Mouse (Mus musculus): ENCODE measurements at regions not wholly inside any gene's neighbourhood (a gene's known extent, or its start where the extent isn't known, plus 50 kb on each side); places are given as distances from the start of the nearest gene placed in this dataset.

- TF ChIP-seq CTCF (IDR thresholded peaks at IDR 0.05; ENCODE audit: low read depth) (no peak), EP300 (IDR thresholded peaks at IDR 0.05; ENCODE audit: low read depth) (no peak)
- Histone ChIP-seq H3K9me3 (ENCODE audit: low read length) (no peaks in the 10 kb centered on the region), H3K9ac (replicated peaks) (no peak overlapping the region), H3K27me3 (ENCODE audit: insufficient read depth, low read length) (no peaks in the 10 kb centered on the region), H3K4me2 (ENCODE audit: low read depth, low read length) (no peak overlapping the region), H3K27ac (ENCODE audit: low read depth) (no peak overlapping the region), H3K4me1 (ENCODE audit: insufficient read depth) (no peaks in the 10 kb centered on the region), H3K36me3 (replicated peaks; ENCODE audit: insufficient read depth, low read length) (no peaks in the 10 kb centered on the region), H3K4me3 (ENCODE audit: low read depth, low read length) (no peak overlapping the region)
- 70% methylated on average over 11 of the region's 11 CpGs for WGBS (ENCODE audit: insufficient replicate concordance)
- DNase-seq (no peak), ATAC-seq (no peak)
Observed at GRCm38 (mm10) chr9:23097134-23097789, 125.6 kb upstream of the Bmper start.

GRCm38 (mm10) chr9:23101584-23101983 lies 121.3 kb upstream of the Bmper start:
- Histone ChIP-seq H3K4me3 (ENCODE audit: low read depth, low read length) (no peak overlapping the region), H3K27me3 (ENCODE audit: insufficient read depth, low read length) (no peaks in the 10 kb centered on the region), H3K4me2 (ENCODE audit: low read depth, low read length) (no peak overlapping the region), H3K36me3 (replicated peaks; ENCODE audit: insufficient read depth, low read length) (no peaks in the 10 kb centered on the region), H3K9ac (replicated peaks) (no peak overlapping the region), H3K4me1 (ENCODE audit: insufficient read depth) (no peaks in the 10 kb centered on the region), H3K9me3 (ENCODE audit: low read length) (no peaks in the 10 kb centered on the region), H3K27ac (ENCODE audit: low read depth) (no peak overlapping the region)
- no peak for TF ChIP-seq CTCF (IDR thresholded peaks at IDR 0.05; ENCODE audit: low read depth)
- no peak for TF ChIP-seq EP300 (IDR thresholded peaks at IDR 0.05; ENCODE audit: low read depth)
- DNase-seq (no peak), ATAC-seq (no peak)

GRCm38 (mm10) chr9:23101990-23102796 lies 120.7 kb upstream of the Bmper start:
- Histone ChIP-seq H3K4me2 (ENCODE audit: low read depth, low read length) (no peak overlapping the region), H3K36me3 (replicated peaks; ENCODE audit: insufficient read depth, low read length) (no peaks in the 10 kb centered on the region), H3K27me3 (ENCODE audit: insufficient read depth, low read length) (no peaks in the 10 kb centered on the region), H3K4me3 (ENCODE audit: low read depth, low read length) (no peak overlapping the region), H3K9ac (replicated peaks) (no peak overlapping the region), H3K27ac (ENCODE audit: low read depth) (no peak overlapping the region), H3K9me3 (ENCODE audit: low read length) (no peaks in the 10 kb centered on the region), H3K4me1 (ENCODE audit: insufficient read depth) (no peaks in the 10 kb centered on the region)
- 75% methylated on average over 9 of the region's 9 CpGs for WGBS (ENCODE audit: insufficient replicate concordance)
- TF ChIP-seq CTCF (IDR thresholded peaks at IDR 0.05; ENCODE audit: low read depth) (no peak), EP300 (IDR thresholded peaks at IDR 0.05; ENCODE audit: low read depth) (no peak)
- DNase-seq (no peak), ATAC-seq (no peak)

- H3K9me3 ChIP-seq (ENCODE audit: low read length), result no peaks in the 10 kb centered on the region
- ATAC-seq (no peak), DNase-seq (no peak)
- H3K4me2 ChIP-seq (ENCODE audit: low read depth, low read length), result no peak overlapping the region
- H3K27me3 ChIP-seq (ENCODE audit: insufficient read depth, low read length), result no peaks in the 10 kb centered on the region
- H3K4me1 ChIP-seq (ENCODE audit: insufficient read depth), result no peaks in the 10 kb centered on the region
- TF ChIP-seq EP300 (IDR thresholded peaks at IDR 0.05; ENCODE audit: low read depth) (no peak), CTCF (IDR thresholded peaks at IDR 0.05; ENCODE audit: low read depth) (no peak)
- no peak overlapping the region for H3K9ac ChIP-seq (replicated peaks)
- H3K27ac ChIP-seq (ENCODE audit: low read depth), result no peak overlapping the region
- H3K36me3 ChIP-seq (replicated peaks; ENCODE audit: insufficient read depth, low read length), result no peaks in the 10 kb centered on the region
- H3K4me3 ChIP-seq (ENCODE audit: low read depth, low read length), result no peak overlapping the region
- 42% methylated on average over 6 of the region's 6 CpGs for WGBS (ENCODE audit: insufficient replicate concordance)
Observed at GRCm38 (mm10) chr9:23111500-23111899, 111.4 kb upstream of the Bmper start.

- DNase-seq (no peak), ATAC-seq (no peak)
- Histone ChIP-seq H3K27ac (ENCODE audit: low read depth) (no peak overlapping the region), H3K4me1 (ENCODE audit: insufficient read depth) (no peaks in the 10 kb centered on the region), H3K9ac (replicated peaks) (no peak overlapping the region), H3K4me2 (ENCODE audit: low read depth, low read length) (no peak overlapping the region), H3K4me3 (ENCODE audit: low read depth, low read length) (no peak overlapping the region), H3K36me3 (replicated peaks; ENCODE audit: insufficient read depth, low read length) (no peaks in the 10 kb centered on the region), H3K9me3 (ENCODE audit: low read length) (no peaks in the 10 kb centered on the region), H3K27me3 (ENCODE audit: insufficient read depth, low read length) (no peaks in the 10 kb centered on the region)
- TF ChIP-seq CTCF (IDR thresholded peaks at IDR 0.05; ENCODE audit: low read depth), result no peak
- no peak for TF ChIP-seq EP300 (IDR thresholded peaks at IDR 0.05; ENCODE audit: low read depth)
- 42% methylated on average over 5 of the region's 5 CpGs for WGBS (ENCODE audit: insufficient replicate concordance)
Observed at GRCm38 (mm10) chr9:23115026-23115425, 107.8 kb upstream of the Bmper start.

- Histone ChIP-seq H3K4me2 (ENCODE audit: low read depth, low read length) (no peak overlapping the region), H3K4me1 (ENCODE audit: insufficient read depth) (no peaks in the 10 kb centered on the region), H3K9me3 (ENCODE audit: low read length) (no peaks in the 10 kb centered on the region), H3K27me3 (ENCODE audit: insufficient read depth, low read length) (no peaks in the 10 kb centered on the region), H3K27ac (ENCODE audit: low read depth) (no peak overlapping the region), H3K9ac (replicated peaks) (no peak overlapping the region), H3K36me3 (replicated peaks; ENCODE audit: insufficient read depth, low read length) (no peaks in the 10 kb centered on the region), H3K4me3 (ENCODE audit: low read depth, low read length) (no peak overlapping the region)
- ATAC-seq (no peak), DNase-seq (no peak)
- 25% methylated on average over 5 of the region's 5 CpGs for WGBS (ENCODE audit: insufficient replicate concordance)
- no peak for TF ChIP-seq CTCF (IDR thresholded peaks at IDR 0.05; ENCODE audit: low read depth)
- TF ChIP-seq EP300 (IDR thresholded peaks at IDR 0.05; ENCODE audit: low read depth), result no peak
Observed at GRCm38 (mm10) chr9:23115540-23115939, 107.3 kb upstream of the Bmper start.
